Mouse (Mus musculus): ENCODE measurements at regions not wholly inside any gene's neighbourhood (a gene's known extent, or its start where the extent isn't known, plus 50 kb on each side); places are given as distances from the start of the nearest gene placed in this dataset.
A peak's percentile ranks its signal among the peaks of the same experiment; 100 is the strongest.

GRCm38 (mm10) chr2:128408718-128409117, 182.3 kb upstream of the Spdye4c start:
- DNase-seq, result peak; percentile 78

GRCm38 (mm10) chr2:128412352-128412751, 178.7 kb upstream of the Spdye4c start:
- DNase-seq, result peak; percentile 88

- DNase-seq, result no peak
Measured at GRCm38 (mm10) chr2:128412974-128413373, 178.0 kb upstream of the Spdye4c start.

- DNase-seq, result no peak
Measured at GRCm38 (mm10) chr2:128414588-128415240, 176.3 kb upstream of the Spdye4c start.

GRCm38 (mm10) chr2:128416416-128416815, 174.6 kb upstream of the Spdye4c start:
- DNase-seq, result no peak

- DNase-seq, result no peak
Measured at GRCm38 (mm10) chr2:128418960-128419359, 172.0 kb upstream of the Spdye4c start.

- DNase-seq, result no peak
Measured at GRCm38 (mm10) chr2:128420406-128420805, 170.6 kb upstream of the Spdye4c start.

GRCm38 (mm10) chr2:128422677-128423076, 168.3 kb upstream of the Spdye4c start:
- no peak for DNase-seq

GRCm38 (mm10) chr2:128424236-128424635, 166.8 kb upstream of the Spdye4c start:
- DNase-seq, result no peak

- DNase-seq, result peak; percentile 50
Measured at GRCm38 (mm10) chr2:128427181-128427880, 163.7 kb upstream of the Spdye4c start.

GRCm38 (mm10) chr2:128428154-128428553, 162.9 kb upstream of the Spdye4c start:
- peak; percentile 54 for DNase-seq

GRCm38 (mm10) chr2:128428651-128429633, 162.1 kb upstream of the Spdye4c start:
- peak; percentile 82 for DNase-seq

- DNase-seq, result peak; percentile 73
Measured at GRCm38 (mm10) chr2:128429786-128430185, 161.2 kb upstream of the Spdye4c start.

- DNase-seq, result no peak
Measured at GRCm38 (mm10) chr2:128430776-128431291, 160.2 kb upstream of the Spdye4c start.

GRCm38 (mm10) chr2:128431751-128432150, 159.3 kb upstream of the Spdye4c start:
- DNase-seq, result no peak

- no peak for DNase-seq
Measured at GRCm38 (mm10) chr2:128432741-128433140, 158.3 kb upstream of the Spdye4c start.

GRCm38 (mm10) chr2:128433553-128434081, 157.4 kb upstream of the Spdye4c start:
- no peak for DNase-seq

GRCm38 (mm10) chr2:128434200-128434977, 156.6 kb upstream of the Spdye4c start:
- no peak for DNase-seq

- no peak for DNase-seq
Measured at GRCm38 (mm10) chr2:128436378-128436777, 154.6 kb upstream of the Spdye4c start.

GRCm38 (mm10) chr2:128437698-128438097, 153.3 kb upstream of the Spdye4c start:
- no peak for DNase-seq

- DNase-seq, result no peak
Measured at GRCm38 (mm10) chr2:128438161-128438822, 152.7 kb upstream of the Spdye4c start.

All from lung, postnatal 36 days (tissue).